Mouse (Mus musculus) forebrain, embryonic 11.5 days (tissue): ENCODE measurements around the gene AU022252. TPM values are rescaled to one million over a fixed set of nuclear protein-coding genes. Genes with fewer than 3 reads are reported as not detected.

ENCODE experiments used
- ATAC-seq: fragments of 200-750 bp; cut with Nextera tagmentation; replicated peaks from 2 replicates; pipeline ENCODE4 v1.8.0; 2017; ENCODE audit warnings: moderate TSS enrichment; ENCODE audit not compliant: low FRiP score
- DNase-seq: peaks from one replicate; pipeline ENCODE4 v3.0.0-alpha.2; 2017; ENCODE audit warnings: low spot score
- H3K27ac ChIP-seq: fragments of 300-500 bp; sonication (generic); 2 replicates; pipeline ENCODE4 v1.5.1; 2014; ENCODE audit warnings: low read depth, low read length
- H3K27me3 ChIP-seq: fragments of 300-500 bp; sonication (generic); 2 replicates; pipeline ENCODE4 v1.6.1; 2014; ENCODE audit warnings: mild to moderate bottlenecking, low read length, mixed read lengths; ENCODE audit not compliant: control insufficient read depth, insufficient read depth
- H3K36me3 ChIP-seq: fragments of 300-500 bp; sonication (generic); 2 replicates; pipeline ENCODE4 v1.6.1; 2014; ENCODE audit warnings: mild to moderate bottlenecking, low read length, moderate library complexity, mixed read lengths; ENCODE audit not compliant: control insufficient read depth, insufficient read depth
- H3K4me1 ChIP-seq: fragments of 300-500 bp; sonication (generic); replicated peaks from 2 replicates; pipeline ENCODE4 v1.6.1; 2014; ENCODE audit warnings: low read length, mixed read lengths; ENCODE audit not compliant: control insufficient read depth, insufficient read depth
- H3K4me2 ChIP-seq: fragments of 300-500 bp; sonication (generic); 2 replicates; pipeline ENCODE4 v1.6.1; 2014; ENCODE audit warnings: low read depth, mild to moderate bottlenecking, low read length, moderate library complexity, mixed read lengths; ENCODE audit not compliant: severe bottlenecking
- H3K4me3 ChIP-seq: fragments of 300-500 bp; sonication (generic); 2 replicates; pipeline ENCODE4 v1.5.1; 2014; ENCODE audit warnings: low read depth, low read length
- H3K9ac ChIP-seq: fragments of 300-500 bp; sonication (generic); 2 replicates; pipeline ENCODE4 v1.6.1; 2014; ENCODE audit warnings: low read length
- H3K9me3 ChIP-seq: fragments of 300-500 bp; sonication (generic); 2 replicates; pipeline ENCODE4 v1.6.1; 2016; ENCODE audit warnings: low read length, mixed read lengths; ENCODE audit not compliant: control insufficient read depth
- WGBS: fragments of 180-500 bp; shearing (Covaris S2); extraction: QIAGEN DNeasy Blood & Tissue Kit; methylation state at CpG from one replicate; pipeline ENCODE4 v1.1.7; 2014; 5-methylcytosine and 5-hydroxymethylcytosine counted together
- polyA plus RNA-seq: library from polyadenylated mRNA; unstranded; fragments of >200 nt; fragmentation: Nextera tagmentation; extraction: Ambion mirVana; gene quantifications from 2 replicates; pipeline ENCODE4 v1.2.1, GENCODE M21; 2014

Gene AU022252
- polyA plus RNA-seq, 1 experiment from 2014 or later, result 37.8 TPM

DNA sequence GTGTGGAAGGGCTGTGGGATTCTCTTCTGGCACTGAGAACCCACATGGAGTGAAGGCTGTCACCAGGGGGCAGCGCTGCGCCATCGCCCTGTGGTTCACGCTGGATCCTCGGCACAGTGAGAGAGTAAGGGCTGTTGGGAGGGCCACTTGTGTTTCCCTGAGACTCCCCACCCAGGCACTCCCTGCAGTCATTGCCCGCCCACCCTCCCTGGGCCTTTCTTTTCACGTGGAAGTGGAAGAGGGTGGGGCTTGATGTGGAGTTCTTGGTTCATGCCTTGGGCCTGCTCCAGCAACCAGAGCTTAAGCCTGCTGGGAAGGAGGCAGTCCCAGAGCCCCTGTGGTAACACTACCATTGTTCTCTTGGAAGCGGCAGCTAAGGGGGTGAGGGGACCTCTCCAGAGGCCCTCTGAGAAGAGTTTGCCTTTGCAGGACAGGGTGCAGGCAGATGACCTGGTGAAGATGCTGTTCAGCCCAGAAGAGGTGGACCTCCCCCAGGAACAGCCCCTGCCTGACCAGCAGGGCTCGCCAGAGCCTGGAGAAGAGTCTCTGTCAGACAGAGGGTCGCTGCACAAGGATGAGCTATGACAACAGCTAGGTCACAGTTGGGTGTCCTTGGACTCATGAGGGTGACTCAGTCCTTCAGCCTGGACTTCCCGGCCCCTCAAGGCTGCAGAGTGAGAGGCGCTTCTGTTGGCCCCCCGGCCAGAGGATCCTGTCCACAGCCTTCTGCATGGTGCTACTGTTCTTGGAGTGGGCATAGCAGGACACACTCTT is 15.1 kb upstream of the AU022252 start:
- Histone ChIP-seq H3K36me3 (peaks cover 2% of the 10 kb centered on the region; the same call in 1 of the 2 replicates), H3K9me3 (no peaks in the 10 kb centered on the region), H3K9ac (no peak overlapping the region), H3K4me1 (peaks cover 7% of the 10 kb centered on the region; the same call in 1 of the 2 replicates), H3K4me3 (no peak overlapping the region), H3K4me2 (no peak overlapping the region), H3K27ac (no peak overlapping the region), H3K27me3 (no peaks in the 10 kb centered on the region)
- peak; percentile 74 for ATAC-seq
- DNase-seq, result peak; percentile 79
- WGBS, result 24% methylated on average over 13 of the region's 13 CpGs

DNA sequence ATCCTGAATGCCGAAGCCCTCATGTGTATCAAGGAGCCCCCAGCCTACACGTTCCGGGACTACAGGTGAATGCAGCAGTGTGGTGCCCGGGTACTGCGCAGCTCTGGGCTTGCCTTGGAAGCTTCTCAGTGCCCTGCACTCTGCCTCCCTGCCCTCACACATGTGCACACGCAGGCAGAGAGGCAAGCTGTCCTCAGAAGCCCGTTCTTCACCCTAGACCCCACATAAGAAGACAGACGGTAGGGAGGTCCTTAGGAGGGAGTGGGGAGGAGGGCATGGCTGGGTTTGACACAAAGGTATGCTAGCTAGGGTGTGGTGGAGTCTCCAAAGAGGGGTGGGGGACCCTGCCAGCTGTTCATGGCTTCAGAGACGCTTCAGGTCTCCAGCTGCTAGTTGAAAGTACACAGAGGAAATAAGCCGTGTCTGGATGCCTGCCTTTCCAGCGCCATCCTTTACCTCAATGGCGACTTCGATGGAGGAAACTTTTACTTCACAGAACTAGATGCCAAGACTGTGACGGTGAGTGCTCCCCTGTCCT is 14.2 kb upstream of the AU022252 start:
- 79% methylated on average over 14 of the region's 14 CpGs for WGBS
- no peak for DNase-seq

GRCm38 (mm10) chr4:119245961-119246360 is 13.4 kb upstream of the AU022252 start:
- no peak overlapping the region for H3K4me3 ChIP-seq
- H3K27me3 ChIP-seq, result no peaks in the 10 kb centered on the region
- H3K36me3 ChIP-seq, result peaks cover 2% of the 10 kb centered on the region; the same call in 1 of the 2 replicates
- ATAC-seq (no peak), DNase-seq (no peak)
- peaks cover 7% of the 10 kb centered on the region; the same call in 1 of the 2 replicates for H3K4me1 ChIP-seq
- no peak overlapping the region for H3K4me2 ChIP-seq
- 82% methylated on average over 9 of the region's 9 CpGs for WGBS
- no peak overlapping the region for H3K9ac ChIP-seq
- no peak overlapping the region for H3K27ac ChIP-seq
- no peaks in the 10 kb centered on the region for H3K9me3 ChIP-seq

More for the DNA sequence above, 14.2 kb upstream of the AU022252 start:
- Histone ChIP-seq H3K9ac (no peak overlapping the region), H3K9me3 (no peaks in the 10 kb centered on the region), H3K36me3 (peaks cover 2% of the 10 kb centered on the region; the same call in 1 of the 2 replicates), H3K4me2 (no peak overlapping the region), H3K4me1 (peaks cover 7% of the 10 kb centered on the region; the same call in 1 of the 2 replicates), H3K27ac (no peak overlapping the region), H3K4me3 (no peak overlapping the region), H3K27me3 (no peaks in the 10 kb centered on the region)
- ATAC-seq, result no peak

DNA sequence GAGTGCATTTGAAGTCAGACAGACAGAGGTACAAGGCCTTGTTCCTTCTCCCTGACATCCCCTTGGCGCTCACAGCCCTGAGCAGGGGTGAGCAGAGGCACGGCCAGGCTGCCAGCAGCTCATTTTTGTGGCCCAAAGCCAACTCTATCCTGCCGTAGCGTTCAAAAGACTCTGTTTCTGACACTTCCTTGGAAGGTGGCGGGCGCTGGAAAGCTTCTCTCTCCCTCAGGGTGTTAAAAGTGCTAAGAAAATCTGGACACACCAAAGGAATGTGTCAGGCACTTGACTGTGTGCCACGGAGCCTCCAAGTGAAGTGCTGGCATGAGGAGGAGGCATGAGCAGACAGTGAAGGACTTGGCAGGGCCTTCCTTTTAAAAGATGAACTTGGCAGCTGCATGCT is 13.0 kb upstream of the AU022252 start:
- Histone ChIP-seq H3K4me2 (no peak overlapping the region), H3K9me3 (no peaks in the 10 kb centered on the region), H3K27me3 (no peaks in the 10 kb centered on the region), H3K36me3 (peaks cover 2% of the 10 kb centered on the region; the same call in 1 of the 2 replicates), H3K27ac (no peak overlapping the region), H3K4me3 (no peak overlapping the region), H3K9ac (no peak overlapping the region), H3K4me1 (peaks cover 7% of the 10 kb centered on the region; the same call in 1 of the 2 replicates)
- ATAC-seq, result no peak
- DNase-seq, result no peak
- 85% methylated on average over 7 of the region's 7 CpGs for WGBS

DNA sequence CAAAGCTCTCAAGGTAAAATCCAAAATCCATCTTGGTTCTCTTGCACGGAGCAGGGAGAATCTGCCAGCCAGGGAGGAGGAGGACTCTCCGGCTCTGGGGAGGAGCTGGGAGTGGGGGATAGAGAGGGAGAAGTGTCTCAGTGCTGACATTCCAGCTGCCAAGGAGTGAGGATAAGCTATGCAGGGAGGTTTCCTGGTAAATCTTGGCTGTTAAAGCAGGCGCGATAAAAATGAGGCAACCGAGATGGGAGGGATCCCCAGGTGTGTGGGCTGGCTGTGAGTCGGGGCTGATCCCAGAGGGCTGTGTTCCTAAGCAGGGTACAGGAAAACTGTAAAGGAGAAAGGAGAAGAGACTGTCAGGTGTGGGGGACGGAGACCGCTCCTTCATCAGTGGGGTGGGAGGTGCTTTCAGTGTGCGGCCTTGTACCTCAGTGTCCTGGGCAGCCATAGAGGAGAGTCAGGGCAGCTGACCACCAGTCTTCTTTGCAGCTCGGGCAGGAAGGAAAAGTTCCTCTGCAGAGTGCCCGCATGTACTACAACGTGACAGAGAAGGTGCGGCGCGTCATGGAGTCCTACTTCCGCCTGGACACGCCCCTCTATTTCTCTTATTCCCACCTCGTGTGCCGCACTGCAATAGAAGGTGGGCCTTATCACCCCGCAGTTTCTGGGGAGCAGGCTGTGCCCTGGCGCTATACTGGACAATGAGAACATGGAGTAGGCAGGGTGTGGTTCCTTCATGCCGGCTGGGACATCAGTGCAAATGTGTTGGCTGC is 12.1 kb upstream of the AU022252 start:
- no peaks in the 10 kb centered on the region for H3K27me3 ChIP-seq
- DNase-seq, result no peak
- no peak overlapping the region for H3K4me3 ChIP-seq
- no peak overlapping the region for H3K27ac ChIP-seq
- peaks cover 7% of the 10 kb centered on the region; the same call in 1 of the 2 replicates for H3K4me1 ChIP-seq
- H3K36me3 ChIP-seq, result peaks cover 2% of the 10 kb centered on the region; the same call in 1 of the 2 replicates
- WGBS, result 83% methylated on average over 22 of the region's 22 CpGs
- no peak overlapping the region for H3K9ac ChIP-seq
- H3K9me3 ChIP-seq, result no peaks in the 10 kb centered on the region
- no peak for ATAC-seq
- no peak overlapping the region for H3K4me2 ChIP-seq

- ATAC-seq (no peak), DNase-seq (no peak)
- Histone ChIP-seq H3K36me3 (peaks cover 2% of the 10 kb centered on the region; the same call in 1 of the 2 replicates), H3K27ac (no peak overlapping the region), H3K9me3 (no peaks in the 10 kb centered on the region), H3K4me3 (no peak overlapping the region), H3K27me3 (no peaks in the 10 kb centered on the region), H3K4me2 (no peak overlapping the region), H3K4me1 (peaks cover 2% of the 10 kb centered on the region; the same call in 1 of the 2 replicates), H3K9ac (no peak overlapping the region)
- 91% methylated on average over 12 of the region's 12 CpGs for WGBS
Observed at GRCm38 (mm10) chr4:119242571-119242970, 10.1 kb upstream of the AU022252 start.

DNA sequence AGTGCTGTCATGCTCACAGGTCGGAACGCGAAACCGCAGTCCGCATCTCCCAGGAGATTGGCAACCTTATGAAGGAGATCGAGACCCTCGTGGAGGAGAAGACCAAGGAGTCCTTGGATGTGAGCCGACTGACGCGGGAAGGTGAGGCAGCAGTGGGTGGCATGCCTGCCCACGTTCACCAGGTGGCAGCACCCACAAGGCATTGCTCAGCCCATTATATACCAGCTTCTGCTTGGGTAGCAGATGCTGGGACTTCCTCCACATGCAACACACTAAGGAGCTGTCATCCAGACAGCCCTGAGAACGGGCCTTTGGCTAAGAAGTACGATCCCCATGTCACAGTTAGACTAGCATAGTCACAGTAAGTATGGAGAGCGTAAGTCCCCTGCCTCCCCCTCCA is 9.2 kb upstream of the AU022252 start:
- H3K4me3 ChIP-seq, result no peak overlapping the region
- no peak overlapping the region for H3K9ac ChIP-seq
- H3K9me3 ChIP-seq, result no peaks in the 10 kb centered on the region
- 91% methylated on average over 14 of the region's 14 CpGs for WGBS
- no peaks in the 10 kb centered on the region for H3K27me3 ChIP-seq
- DNase-seq, result no peak
- no peak for ATAC-seq
- H3K27ac ChIP-seq, result no peak overlapping the region
- H3K4me2 ChIP-seq, result no peak overlapping the region
- no peaks in the 10 kb centered on the region for H3K4me1 ChIP-seq
- peaks cover 2% of the 10 kb centered on the region; the same call in 1 of the 2 replicates for H3K36me3 ChIP-seq

DNA sequence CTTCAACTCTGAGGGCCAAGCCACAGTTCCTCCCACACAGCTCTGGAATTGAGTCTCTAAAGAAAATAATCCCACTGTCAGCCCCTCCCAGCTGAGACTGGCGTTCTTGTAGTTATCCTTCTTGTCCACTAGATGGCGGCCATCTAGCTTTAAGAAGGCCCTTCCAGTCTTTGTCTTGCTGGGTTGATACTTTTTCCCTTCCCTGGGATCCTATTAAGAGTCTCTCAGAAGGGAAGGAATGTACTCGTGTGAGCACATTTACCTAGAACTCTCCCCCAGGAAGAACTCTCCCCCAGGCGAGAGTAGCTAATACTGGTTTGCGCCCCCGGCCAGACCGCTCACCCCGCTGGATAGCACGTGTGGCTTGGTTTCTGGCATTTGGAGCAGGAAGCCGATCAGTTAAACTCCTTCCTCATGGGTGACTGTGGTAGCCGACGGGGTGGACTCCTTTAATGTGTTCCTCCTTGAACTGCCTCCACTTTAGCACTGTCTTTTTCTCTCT is 6.7 kb upstream of the AU022252 start:
- Histone ChIP-seq H3K9ac (peak overlapping the region; percentile 32), H3K27ac (no peak overlapping the region), H3K9me3 (no peaks in the 10 kb centered on the region), H3K27me3 (no peaks in the 10 kb centered on the region), H3K4me1 (no peaks in the 10 kb centered on the region), H3K4me3 (no peak overlapping the region), H3K36me3 (no peaks in the 10 kb centered on the region), H3K4me2 (peak overlapping the region; percentile 18; the same call in 1 of the 2 replicates)
- 38% methylated on average over 12 of the region's 12 CpGs for WGBS
- ATAC-seq (peak; percentile 55), DNase-seq (peak; percentile 66)
